Mouse (Mus musculus) c-Kit-positive CD71-negative TER-119-negative erythroid progenitor cells, embryonic 14.5 days (primary cell): ENCODE data around the gene Npas3.

Experiments
- DNase-seq: peaks from one replicate; pipeline ENCODE4 v3.0.0-alpha.2; 2013; ENCODE audit warnings: low read depth

Npas3 gene

GRCm38 (mm10) chr12:53864436-53865136 is 616.1 kb downstream of the Npas3 start:
- no peak for DNase-seq

- DNase-seq: no peak
Measured at GRCm38 (mm10) chr12:53865691-53866090, 617.2 kb downstream of the Npas3 start.

GRCm38 (mm10) chr12:53869981-53870380 is 621.5 kb downstream of the Npas3 start:
- DNase-seq: no peak

- DNase-seq: no peak
Measured at GRCm38 (mm10) chr12:53875226-53875625, 626.7 kb downstream of the Npas3 start.

GRCm38 (mm10) chr12:53876693-53877092 is 628.2 kb downstream of the Npas3 start:
- DNase-seq: no peak

- DNase-seq: no peak
Measured at GRCm38 (mm10) chr12:53881684-53882083, 633.2 kb downstream of the Npas3 start.

- DNase-seq: no peak
Measured at GRCm38 (mm10) chr12:53882863-53883262, 634.4 kb downstream of the Npas3 start.

GRCm38 (mm10) chr12:53888624-53889023 is 640.1 kb downstream of the Npas3 start:
- no peak for DNase-seq

- no peak for DNase-seq
Measured at GRCm38 (mm10) chr12:53895909-53896308, 647.4 kb downstream of the Npas3 start.

- no peak for DNase-seq
Measured at GRCm38 (mm10) chr12:53908761-53909160, 660.3 kb downstream of the Npas3 start.

- no peak for DNase-seq
Measured at GRCm38 (mm10) chr12:53910192-53910591, 661.7 kb downstream of the Npas3 start.

GRCm38 (mm10) chr12:53922153-53922552 is 673.7 kb downstream of the Npas3 start:
- no peak for DNase-seq

GRCm38 (mm10) chr12:53948826-53949225 is 700.3 kb downstream of the Npas3 start:
- no peak for DNase-seq

- DNase-seq: no peak
Measured at GRCm38 (mm10) chr12:53962004-53962403, 713.5 kb downstream of the Npas3 start.

GRCm38 (mm10) chr12:53963534-53963933 is 715.1 kb downstream of the Npas3 start:
- DNase-seq: no peak

GRCm38 (mm10) chr12:53969378-53970174 is 721.1 kb downstream of the Npas3 start:
- DNase-seq: no peak

- no peak for DNase-seq
Measured at GRCm38 (mm10) chr12:53970721-53971120, 722.2 kb downstream of the Npas3 start.

GRCm38 (mm10) chr12:53973414-53973813 is 724.9 kb downstream of the Npas3 start:
- no peak for DNase-seq

- DNase-seq: no peak
Measured at GRCm38 (mm10) chr12:53981575-53982507, 733.4 kb downstream of the Npas3 start.

GRCm38 (mm10) chr12:53983946-53984345 is 735.5 kb downstream of the Npas3 start:
- DNase-seq: no peak

GRCm38 (mm10) chr12:53985851-53986842 is 737.7 kb downstream of the Npas3 start:
- DNase-seq: no peak
